Mouse (Mus musculus) NIH3T3 (cell line): ENCODE measurements around the gene Adipor2.

Experiments used
- DNase-seq: peaks from one replicate; pipeline ENCODE4 v3.0.0-alpha.2; 2012; ENCODE audit warnings: low read depth

Gene Adipor2

GRCm38 (mm10) chr6:119313096-119313495, 104.4 kb downstream of the Adipor2 start:
- no peak for DNase-seq

DNA sequence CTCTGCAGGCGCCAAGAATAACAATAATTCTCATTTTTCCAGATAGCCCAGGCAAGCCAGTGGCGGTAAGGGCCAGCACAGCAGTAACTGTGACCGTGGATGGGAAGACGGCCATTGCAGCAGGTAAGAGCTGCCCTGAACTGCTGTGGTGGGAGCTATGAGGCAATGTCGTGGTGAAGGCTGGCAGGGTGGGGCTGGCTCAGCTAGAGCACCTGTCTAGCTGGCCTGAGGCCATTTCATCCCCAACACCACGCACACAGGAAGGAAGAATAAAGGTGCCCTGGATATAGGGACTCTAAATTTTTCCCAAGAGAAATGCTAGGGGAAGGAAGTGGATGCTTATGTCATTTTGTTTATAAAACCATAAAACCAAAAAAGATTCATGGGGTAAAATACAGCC, 105.1 kb downstream of the Adipor2 start:
- DNase-seq, result no peak

DNA sequence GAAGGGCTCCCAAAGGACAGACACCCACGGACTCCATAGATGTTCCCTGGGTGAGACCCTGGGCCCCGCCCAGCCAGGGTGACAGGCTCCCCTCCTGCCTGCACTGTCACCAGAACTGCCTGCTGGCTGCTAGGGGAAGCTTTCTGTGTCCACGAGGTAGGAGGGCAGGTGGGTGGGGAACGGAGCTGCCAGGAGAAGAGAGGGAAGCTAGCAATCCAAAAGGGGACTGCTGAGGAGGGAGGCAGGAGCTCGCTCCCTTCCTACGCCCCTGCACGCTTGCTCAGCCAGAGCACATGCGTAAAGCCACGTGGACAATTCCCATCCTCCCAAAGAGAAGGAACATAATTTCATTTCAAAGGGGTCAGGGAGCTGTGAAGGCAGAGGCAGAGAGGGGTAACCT, 107.3 kb downstream of the Adipor2 start:
- DNase-seq, result no peak

- DNase-seq, result no peak
These were observed 109.6 kb downstream of the Adipor2 start for GRCm38 (mm10) chr6:119307867-119308413.

GRCm38 (mm10) chr6:119303331-119303730, 114.2 kb downstream of the Adipor2 start:
- DNase-seq, result no peak
